Mouse (Mus musculus): ENCODE results near the gene Lin54. TPM values are rescaled to one million over a fixed set of nuclear protein-coding genes. Genes with fewer than 3 reads are reported as not detected.

Gene Lin54
- polyA plus RNA-seq, 1 experiment from 2014 or later: 14.6 TPM

GRCm38 (mm10) chr5:100520223-100520622, 19.8 kb upstream of the Lin54 start:
- Histone ChIP-seq H3K36me3 (peaks cover 7% of the 10 kb centered on the region), H3K4me1 (replicated peaks) (peaks cover 22% of the 10 kb centered on the region), H3K27ac (ENCODE audit: poor library complexity, severe bottlenecking) (no peak overlapping the region), H3K4me3 (no peak overlapping the region), H3K9me3 (replicated peaks) (no peaks in the 10 kb centered on the region), H3K27me3 (replicated peaks) (peaks cover 7% of the 10 kb centered on the region), H3K4me2 (peak overlapping the region; percentile 26; the same call in 1 of the 2 replicates), H3K9ac (peak overlapping the region; percentile 7; the same call in 1 of the 2 replicates)
- 75% methylated on average over 2 of the region's 2 CpGs for WGBS
- ATAC-seq (ENCODE audit: insufficient number of reproducible peaks, low FRiP score): no peak

GRCm38 (mm10) chr5:100519027-100519411, 18.6 kb upstream of the Lin54 start:
- H3K27ac ChIP-seq (ENCODE audit: poor library complexity, severe bottlenecking): peak overlapping the region; percentile 84
- H3K4me3 ChIP-seq: peak overlapping the region; percentile 93
- H3K9ac ChIP-seq: peak overlapping the region; percentile 96
- H3K4me2 ChIP-seq: peak overlapping the region; percentile 77
- peaks cover 3% of the 10 kb centered on the region; the same call in 1 of the 2 replicates for H3K36me3 ChIP-seq
- no peaks in the 10 kb centered on the region for H3K9me3 ChIP-seq (replicated peaks)
- H3K4me1 ChIP-seq (replicated peaks): peaks cover 22% of the 10 kb centered on the region
- ATAC-seq (ENCODE audit: insufficient number of reproducible peaks, low FRiP score): no peak
- peaks cover 9% of the 10 kb centered on the region for H3K27me3 ChIP-seq (replicated peaks)
- whole genome bisulfite sequencing: 8% methylated on average over 5 of the region's 5 CpGs

DNA sequence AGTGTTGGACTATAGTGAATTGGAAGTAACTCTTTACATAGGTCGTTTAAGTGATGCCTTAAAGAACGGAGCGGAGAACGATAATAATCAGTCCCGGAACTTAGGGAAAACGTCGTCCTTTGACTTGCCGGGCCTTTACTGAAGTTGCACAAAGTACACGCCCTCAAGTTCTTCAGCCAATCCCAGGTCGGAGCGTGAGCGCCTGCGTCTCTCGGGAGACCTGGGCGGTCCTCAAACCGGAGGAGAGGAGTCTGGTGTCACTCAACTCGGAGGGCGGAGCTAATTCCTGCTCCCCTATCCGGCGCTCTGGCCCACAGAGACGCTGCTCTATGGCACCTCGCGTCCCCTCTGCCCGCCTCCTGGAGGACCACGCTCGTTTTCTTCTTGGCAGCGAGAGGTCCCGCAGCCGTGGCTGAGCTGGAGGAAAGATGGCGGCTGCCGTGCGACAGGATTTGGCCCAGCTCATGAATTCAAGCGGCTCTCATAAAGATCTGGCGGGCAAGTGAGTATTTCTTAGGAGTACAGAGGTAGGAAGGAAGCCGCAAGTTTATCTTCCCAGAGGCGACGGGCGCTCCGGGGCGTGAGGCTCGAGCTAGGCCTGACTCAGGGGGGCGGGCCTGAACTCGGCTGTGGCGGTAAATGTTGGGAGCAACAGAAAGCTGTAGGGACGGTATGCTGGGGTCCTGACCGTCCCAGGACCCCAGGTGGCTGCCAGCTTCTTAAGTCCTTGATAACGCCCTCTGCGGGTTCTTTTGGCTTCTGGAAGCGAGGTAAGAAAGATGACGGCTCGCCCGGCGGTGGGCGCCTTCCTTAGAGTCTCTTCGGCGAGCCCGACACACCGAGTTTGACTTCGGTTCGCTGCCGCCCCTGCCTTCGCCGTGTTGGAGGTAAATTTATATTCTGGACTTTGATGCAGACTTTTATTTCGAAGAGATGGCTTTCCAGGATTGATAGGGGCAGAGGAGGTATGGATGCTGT, 17.9 kb upstream of the Lin54 start, which contains the start of gene Cops4:
Cops4 (plus strand) TSS at position 261 of the 978 bp plus-strand sequence.
- peak within 1 kb of the TSS; percentile 84 for H3K27ac ChIP-seq (ENCODE audit: poor library complexity, severe bottlenecking)
- WGBS: under 1% methylated on average over 64 of the region's 64 CpGs

DNA sequence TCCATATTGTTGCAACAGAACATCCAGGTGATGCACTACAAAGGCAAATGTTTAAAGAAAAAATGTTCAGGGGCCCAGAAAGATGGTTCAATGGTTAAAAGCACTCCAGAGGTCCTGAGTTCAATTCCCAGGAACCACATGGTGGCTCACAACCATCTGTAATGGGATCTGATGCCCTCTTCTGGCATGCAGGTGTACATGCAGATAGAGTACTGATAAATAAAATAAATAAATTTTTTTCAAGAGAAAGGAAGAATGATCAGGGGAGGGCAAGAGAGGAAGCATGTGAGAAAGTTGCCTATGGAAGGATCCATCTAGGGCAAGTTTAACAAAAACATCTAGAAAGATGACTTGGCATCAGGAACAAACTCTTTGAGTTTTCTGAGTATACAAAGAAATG, 12.1 kb upstream of the Lin54 start:
- Histone ChIP-seq H3K4me2 (no peak overlapping the region), H3K4me1 (replicated peaks) (0 out of 2 replicates have a peak, but pooled peaks cover 1% of the 10 kb centered on the region), H3K9ac (no peak overlapping the region), H3K36me3 (no peaks in the 10 kb centered on the region), H3K4me3 (no peak overlapping the region), H3K27ac (ENCODE audit: poor library complexity, severe bottlenecking) (no peak overlapping the region), H3K27me3 (replicated peaks) (peaks cover 9% of the 10 kb centered on the region), H3K9me3 (replicated peaks) (no peaks in the 10 kb centered on the region)
- no peak for ATAC-seq (ENCODE audit: insufficient number of reproducible peaks, low FRiP score)

More for the DNA sequence above, 17.9 kb upstream of the Lin54 start, which contains the start of gene Cops4:
- H3K4me2 ChIP-seq: peak within 1 kb of the TSS; percentile 77
- peak within 1 kb of the TSS; percentile 96 for H3K9ac ChIP-seq
- H3K4me1 ChIP-seq (replicated peaks): peaks cover 17% of the 10 kb centered on the region
- ATAC-seq (ENCODE audit: insufficient number of reproducible peaks, low FRiP score): peak; percentile 100
- peaks cover 9% of the 10 kb centered on the region for H3K27me3 ChIP-seq (replicated peaks)
- no peaks in the 10 kb centered on the region for H3K9me3 ChIP-seq (replicated peaks)
- H3K4me3 ChIP-seq: peak within 1 kb of the TSS; percentile 93
- H3K36me3 ChIP-seq: peaks cover 3% of the 10 kb centered on the region; the same call in 1 of the 2 replicates

GRCm38 (mm10) chr5:100509247-100509646, 8.8 kb upstream of the Lin54 start:
- WGBS: 66% methylated on average over 11 of the region's 11 CpGs
- no peaks in the 10 kb centered on the region for H3K4me1 ChIP-seq (replicated peaks)
- no peak for ATAC-seq (ENCODE audit: insufficient number of reproducible peaks, low FRiP score)
- H3K36me3 ChIP-seq: no peaks in the 10 kb centered on the region
- H3K4me2 ChIP-seq: no peak overlapping the region
- no peak overlapping the region for H3K27ac ChIP-seq (ENCODE audit: poor library complexity, severe bottlenecking)
- no peak overlapping the region for H3K9ac ChIP-seq
- no peaks in the 10 kb centered on the region for H3K9me3 ChIP-seq (replicated peaks)
- H3K4me3 ChIP-seq: no peak overlapping the region
- H3K27me3 ChIP-seq (replicated peaks): no peaks in the 10 kb centered on the region

DNA sequence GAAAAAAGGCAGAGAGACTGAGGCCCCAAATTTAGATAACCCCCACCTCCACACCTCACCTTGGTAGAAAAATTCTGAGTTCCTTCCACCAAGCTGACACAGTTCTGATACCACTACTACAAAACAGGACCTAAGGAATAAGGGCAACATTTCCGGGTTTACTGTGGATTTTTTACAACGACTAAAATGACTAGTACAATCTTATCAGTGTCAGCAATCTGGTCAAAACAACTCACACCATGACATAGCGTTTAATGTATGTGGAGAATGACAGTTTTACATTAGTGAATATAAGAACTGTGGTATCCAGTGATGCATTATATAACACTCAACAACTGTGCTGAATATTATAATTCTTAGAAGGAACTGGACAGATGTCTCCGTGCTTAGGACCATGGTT, 828 bp upstream of the Lin54 start:
- Histone ChIP-seq H3K4me1 (replicated peaks) (peaks cover 6% of the 10 kb centered on the region), H3K27ac (ENCODE audit: poor library complexity, severe bottlenecking) (no peak overlapping the region), H3K9me3 (replicated peaks) (no peaks in the 10 kb centered on the region), H3K27me3 (replicated peaks) (no peaks in the 10 kb centered on the region), H3K4me3 (no peak overlapping the region), H3K4me2 (peak overlapping the region; percentile 94; the same call in 1 of the 2 replicates), H3K9ac (no peak overlapping the region), H3K36me3 (no peaks in the 10 kb centered on the region)
- WGBS: 76% methylated on average over 4 of the region's 4 CpGs
- ATAC-seq (ENCODE audit: insufficient number of reproducible peaks, low FRiP score): no peak

DNA sequence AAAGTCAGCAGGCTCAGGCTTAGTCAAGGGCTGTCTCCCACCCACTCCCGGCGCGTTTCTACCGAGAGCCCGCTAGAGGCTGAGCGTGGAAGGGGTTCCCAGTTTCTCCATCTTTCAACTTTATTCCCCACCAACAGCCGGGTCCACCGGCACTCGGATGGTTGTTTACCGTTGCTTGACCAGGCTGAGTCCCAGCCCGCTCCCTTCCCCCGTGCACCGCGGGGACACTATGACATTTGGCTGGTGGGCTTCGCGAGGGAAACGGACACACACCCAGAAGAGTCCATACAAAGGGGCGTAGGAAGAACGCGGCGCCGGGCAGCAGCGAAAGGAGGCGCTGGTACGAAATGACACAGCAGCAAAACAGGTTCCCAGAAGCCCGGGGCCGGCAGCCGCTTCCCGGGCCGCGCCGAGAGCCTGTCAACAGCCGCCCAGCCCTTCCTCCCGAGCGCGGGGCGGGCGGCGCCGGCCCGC, 571 bp downstream of the Lin54 start:
- Histone ChIP-seq H3K4me2 (peak overlapping the region; percentile 94), H3K4me1 (replicated peaks) (peaks cover 6% of the 10 kb centered on the region), H3K36me3 (no peaks in the 10 kb centered on the region), H3K9ac (peak overlapping the region; percentile 81), H3K27me3 (replicated peaks) (no peaks in the 10 kb centered on the region), H3K9me3 (replicated peaks) (no peaks in the 10 kb centered on the region), H3K4me3 (peak overlapping the region; percentile 89), H3K27ac (ENCODE audit: poor library complexity, severe bottlenecking) (peak overlapping the region; percentile 77)
- ATAC-seq (ENCODE audit: insufficient number of reproducible peaks, low FRiP score): peak; percentile 48; the same call in 1 of the 2 replicates
- WGBS: 5% methylated on average over 41 of the region's 41 CpGs

DNA sequence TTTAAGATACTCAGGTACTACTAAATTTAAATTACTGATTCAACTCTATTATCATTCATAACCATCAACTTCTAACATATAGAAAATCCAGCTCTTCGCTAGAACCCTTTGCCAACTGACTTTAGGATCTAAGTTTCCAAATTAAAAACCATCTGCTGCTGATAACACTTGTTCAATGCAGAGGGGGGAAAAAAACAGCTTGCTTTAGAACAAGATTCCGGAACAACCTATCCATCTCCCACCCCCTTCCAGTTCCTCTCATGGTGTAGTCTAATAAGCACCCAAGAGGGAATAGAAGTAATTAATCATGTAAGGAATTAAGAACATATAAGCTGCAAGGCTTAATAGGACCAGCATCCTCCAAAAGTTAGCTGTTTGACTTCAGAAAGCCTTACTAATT, 1.2 kb downstream of the Lin54 start:
- Histone ChIP-seq H3K9ac (peak overlapping the region; percentile 81), H3K4me1 (replicated peaks) (peaks cover 9% of the 10 kb centered on the region), H3K9me3 (replicated peaks) (no peaks in the 10 kb centered on the region), H3K4me2 (peak overlapping the region; percentile 94), H3K27ac (ENCODE audit: poor library complexity, severe bottlenecking) (no peak overlapping the region), H3K36me3 (no peaks in the 10 kb centered on the region), H3K4me3 (peak overlapping the region; percentile 89), H3K27me3 (replicated peaks) (no peaks in the 10 kb centered on the region)
- no peak for ATAC-seq (ENCODE audit: insufficient number of reproducible peaks, low FRiP score)
- WGBS: 24% methylated on average over 2 of the region's 2 CpGs

GRCm38 (mm10) chr5:100498436-100499180, 1.8 kb downstream of the Lin54 start:
- peak; percentile 80 for ATAC-seq (ENCODE audit: insufficient number of reproducible peaks, low FRiP score)
- Histone ChIP-seq H3K36me3 (no peaks in the 10 kb centered on the region), H3K27me3 (replicated peaks) (no peaks in the 10 kb centered on the region), H3K9ac (peak overlapping the region; percentile 86), H3K4me2 (peak overlapping the region; percentile 94), H3K27ac (ENCODE audit: poor library complexity, severe bottlenecking) (peak overlapping the region; percentile 75), H3K9me3 (replicated peaks) (no peaks in the 10 kb centered on the region), H3K4me1 (replicated peaks) (peaks cover 9% of the 10 kb centered on the region), H3K4me3 (peak overlapping the region; percentile 89)
- 1% methylated on average over 46 of the region's 46 CpGs for WGBS

- Histone ChIP-seq H3K4me2 (no peak overlapping the region), H3K9ac (no peak overlapping the region; the same call in 1 of the 2 replicates), H3K27me3 (replicated peaks) (no peaks in the 10 kb centered on the region), H3K36me3 (no peaks in the 10 kb centered on the region), H3K4me1 (replicated peaks) (peaks cover 23% of the 10 kb centered on the region), H3K4me3 (no peak overlapping the region), H3K9me3 (replicated peaks) (no peaks in the 10 kb centered on the region), H3K27ac (ENCODE audit: poor library complexity, severe bottlenecking) (no peak overlapping the region)
- ATAC-seq (ENCODE audit: insufficient number of reproducible peaks, low FRiP score): no peak
- WGBS: 62% methylated on average over 4 of the region's 4 CpGs
These were observed 8.7 kb downstream of the Lin54 start for GRCm38 (mm10) chr5:100491704-100492103.

GRCm38 (mm10) chr5:100489340-100489739, 11.1 kb downstream of the Lin54 start:
- Histone ChIP-seq H3K4me2 (no peak overlapping the region), H3K27me3 (replicated peaks) (no peaks in the 10 kb centered on the region), H3K27ac (ENCODE audit: poor library complexity, severe bottlenecking) (no peak overlapping the region), H3K4me3 (no peak overlapping the region), H3K4me1 (replicated peaks) (peaks cover 21% of the 10 kb centered on the region), H3K9me3 (replicated peaks) (no peaks in the 10 kb centered on the region), H3K9ac (no peak overlapping the region), H3K36me3 (peaks cover 10% of the 10 kb centered on the region)
- no peak for ATAC-seq (ENCODE audit: insufficient number of reproducible peaks, low FRiP score)
- WGBS: 88% methylated on average over 2 of the region's 2 CpGs
